Mouse (Mus musculus) heart, postnatal 0 days (tissue): ENCODE measurements at regions not wholly inside any gene's neighbourhood (a gene's known extent, or its start where the extent isn't known, plus 50 kb on each side); places are given as distances from the start of the nearest gene placed in this dataset.

Source experiments
- CTCF ChIP-seq: IDR thresholded peaks from 2 replicates; pipeline ENCODE4 v1.5.1; 2016; ENCODE audit warnings: antibody characterized with exemption, control low read depth, low read depth
- EP300 ChIP-seq: IDR thresholded peaks from 2 replicates; pipeline ENCODE4 v1.6.1; 2016; ENCODE audit warnings: antibody characterized with exemption, low read depth

DNA sequence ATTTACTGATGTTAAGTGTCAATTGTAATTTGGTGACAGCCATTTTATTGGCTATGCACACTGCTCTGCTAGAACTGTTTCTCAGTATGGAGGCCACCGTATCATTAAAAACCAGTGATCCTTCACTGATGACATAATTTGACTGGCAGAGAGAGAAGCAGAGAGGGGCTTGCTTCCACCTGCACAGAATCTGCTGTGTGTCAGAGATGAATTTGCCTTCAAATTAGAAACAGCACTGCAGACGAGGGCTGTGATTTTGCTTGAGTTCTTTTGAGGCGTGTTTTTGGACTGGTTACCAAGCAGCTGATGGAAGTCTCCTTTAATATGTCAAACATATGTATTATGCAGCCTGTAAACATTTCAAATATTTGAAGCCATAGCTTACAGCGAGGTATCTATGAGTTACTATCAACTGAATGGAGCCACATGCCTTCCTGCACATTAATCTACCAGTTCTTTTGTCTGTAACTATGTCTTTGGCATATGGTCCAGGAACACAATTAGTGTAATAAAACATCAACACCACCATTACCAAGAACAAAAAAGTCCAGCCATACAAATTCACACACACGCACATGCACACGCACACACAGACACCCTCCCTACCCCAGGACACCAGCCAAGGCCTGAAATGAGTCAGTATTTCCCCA, 402.8 kb upstream of the Nr2f1 start:
- TF ChIP-seq CTCF: no peak
- TF ChIP-seq EP300: no peak
